Mouse (Mus musculus): ENCODE data around the gene Gm14391. TPM values are rescaled to one million over a fixed set of nuclear protein-coding genes. Genes with fewer than 3 reads are reported as not detected.
"Not testable (repeated sequence)": the region's sequence is repeated elsewhere in the genome, so short reads cannot be mapped to it uniquely, and the experiment has no call there.

Gene Gm14391
- 12.2 and 13.2 TPM in 2 replicates for polyA plus RNA-seq (2014; fragmentation: Nextera tagmentation; extraction: Ambion mirVana)

- not testable (repeated sequence) for DNase-seq (ENCODE audit: low spot score); H3K9ac ChIP-seq; ATAC-seq (ENCODE audit: low FRiP score); H3K4me3 ChIP-seq (replicated peaks; ENCODE audit: low read length); H3K4me1 ChIP-seq (replicated peaks; ENCODE audit: control insufficient read depth, insufficient read depth, low read length); H3K9me3 ChIP-seq (ENCODE audit: control insufficient read depth, low read length); H3K4me2 ChIP-seq (replicated peaks); H3K27ac ChIP-seq; H3K36me3 ChIP-seq (replicated peaks; ENCODE audit: control insufficient read depth, insufficient read depth); H3K27me3 ChIP-seq (ENCODE audit: control insufficient read depth, insufficient read depth, low read length)
- WGBS = no CpG with 5 or more reads among the region's 7 CpGs
Observed at GRCm38 (mm10) chr2:175206732-175207131, at the start of gene Gm14391. TSS of gene Gm14391 (minus strand) at chr2:175206917.

DNA sequence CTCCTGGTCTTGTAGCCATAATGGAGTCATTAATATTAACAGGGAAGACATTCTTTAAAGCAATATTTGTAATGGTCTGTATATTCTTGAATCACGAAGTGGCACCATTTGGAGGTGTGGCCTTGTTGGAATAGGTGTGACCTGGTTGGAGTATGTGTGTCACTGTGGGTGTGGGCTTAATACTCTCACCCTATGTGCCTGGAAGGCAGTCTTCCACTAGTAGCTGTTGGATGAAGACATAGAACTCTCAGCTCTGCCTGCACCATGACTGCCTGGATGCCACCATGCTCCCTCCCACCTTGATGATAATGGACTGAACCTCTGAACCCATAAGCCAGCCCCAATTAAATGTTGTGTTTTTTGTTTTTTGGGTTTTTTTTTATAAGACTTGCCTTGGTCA is 27.7 kb downstream of the Gm14391 start:
- not testable (repeated sequence) for H3K27me3 ChIP-seq (ENCODE audit: control insufficient read depth, insufficient read depth, low read length); H3K4me1 ChIP-seq (replicated peaks; ENCODE audit: control insufficient read depth, insufficient read depth, low read length); H3K9me3 ChIP-seq (ENCODE audit: control insufficient read depth, low read length); H3K4me2 ChIP-seq (replicated peaks); H3K27ac ChIP-seq; H3K36me3 ChIP-seq (replicated peaks; ENCODE audit: control insufficient read depth, insufficient read depth); DNase-seq (ENCODE audit: low spot score); H3K9ac ChIP-seq; H3K4me3 ChIP-seq (replicated peaks; ENCODE audit: low read length); ATAC-seq (ENCODE audit: low FRiP score)
- WGBS = 74% methylated on average over 1 of the region's 1 CpGs

GRCm38 (mm10) chr2:175176312-175176711 is 30.4 kb downstream of the Gm14391 start:
- no peak for ATAC-seq (ENCODE audit: low FRiP score)
- Histone ChIP-seq H3K27ac (no peak overlapping the region), H3K9ac (no peak overlapping the region), H3K4me1 (replicated peaks; ENCODE audit: control insufficient read depth, insufficient read depth, low read length) (no peaks in the 10 kb centered on the region), H3K36me3 (replicated peaks; ENCODE audit: control insufficient read depth, insufficient read depth) (no peaks in the 10 kb centered on the region), H3K4me2 (replicated peaks) (no peak overlapping the region), H3K27me3 (ENCODE audit: control insufficient read depth, insufficient read depth, low read length) (no peaks in the 10 kb centered on the region), H3K9me3 (ENCODE audit: control insufficient read depth, low read length) (no peaks in the 10 kb centered on the region), H3K4me3 (replicated peaks; ENCODE audit: low read length) (no peak overlapping the region)
- WGBS = 82% methylated on average over 6 of the region's 6 CpGs
- DNase-seq (ENCODE audit: low spot score) = no peak

GRCm38 (mm10) chr2:175175401-175176180 is 31.1 kb downstream of the Gm14391 start, which contains the start of gene Gm14443:
TSS of gene Gm14443 (minus strand) at chr2:175175871.
- H3K9ac ChIP-seq; H3K27me3 ChIP-seq (ENCODE audit: control insufficient read depth, insufficient read depth, low read length); H3K4me1 ChIP-seq (replicated peaks; ENCODE audit: control insufficient read depth, insufficient read depth, low read length); H3K4me3 ChIP-seq (replicated peaks; ENCODE audit: low read length); H3K36me3 ChIP-seq (replicated peaks; ENCODE audit: control insufficient read depth, insufficient read depth); H3K27ac ChIP-seq; H3K4me2 ChIP-seq (replicated peaks); H3K9me3 ChIP-seq (ENCODE audit: control insufficient read depth, low read length); ATAC-seq (ENCODE audit: low FRiP score); DNase-seq (ENCODE audit: low spot score): not testable (repeated sequence)
- 81% methylated on average over 12 of the region's 12 CpGs for WGBS

DNA sequence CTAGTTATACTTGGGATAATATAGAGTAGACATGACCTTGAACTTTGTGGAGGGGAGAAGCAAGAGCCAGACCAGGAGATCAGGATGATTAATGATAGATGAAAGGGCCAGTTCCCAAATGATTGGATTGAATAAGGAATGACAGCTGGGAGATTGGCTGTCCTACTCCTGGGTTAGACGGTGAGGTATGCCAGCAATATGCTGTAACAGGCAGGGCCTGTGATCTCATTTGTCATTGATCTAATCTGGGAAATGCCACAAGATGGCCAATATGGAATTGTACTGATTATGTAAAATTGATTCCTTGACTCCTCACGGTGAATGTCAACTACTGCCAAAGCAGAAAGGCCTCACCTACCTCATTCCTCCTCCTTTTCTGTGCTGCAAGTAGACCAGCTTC is 32.7 kb downstream of the Gm14391 start:
- DNase-seq (ENCODE audit: low spot score); H3K9me3 ChIP-seq (ENCODE audit: control insufficient read depth, low read length); H3K27me3 ChIP-seq (ENCODE audit: control insufficient read depth, insufficient read depth, low read length); H3K9ac ChIP-seq; ATAC-seq (ENCODE audit: low FRiP score); H3K27ac ChIP-seq; H3K4me1 ChIP-seq (replicated peaks; ENCODE audit: control insufficient read depth, insufficient read depth, low read length); H3K36me3 ChIP-seq (replicated peaks; ENCODE audit: control insufficient read depth, insufficient read depth); H3K4me3 ChIP-seq (replicated peaks; ENCODE audit: low read length); H3K4me2 ChIP-seq (replicated peaks): not testable (repeated sequence)
- 79% methylated on average over 2 of the region's 2 CpGs for WGBS

DNA sequence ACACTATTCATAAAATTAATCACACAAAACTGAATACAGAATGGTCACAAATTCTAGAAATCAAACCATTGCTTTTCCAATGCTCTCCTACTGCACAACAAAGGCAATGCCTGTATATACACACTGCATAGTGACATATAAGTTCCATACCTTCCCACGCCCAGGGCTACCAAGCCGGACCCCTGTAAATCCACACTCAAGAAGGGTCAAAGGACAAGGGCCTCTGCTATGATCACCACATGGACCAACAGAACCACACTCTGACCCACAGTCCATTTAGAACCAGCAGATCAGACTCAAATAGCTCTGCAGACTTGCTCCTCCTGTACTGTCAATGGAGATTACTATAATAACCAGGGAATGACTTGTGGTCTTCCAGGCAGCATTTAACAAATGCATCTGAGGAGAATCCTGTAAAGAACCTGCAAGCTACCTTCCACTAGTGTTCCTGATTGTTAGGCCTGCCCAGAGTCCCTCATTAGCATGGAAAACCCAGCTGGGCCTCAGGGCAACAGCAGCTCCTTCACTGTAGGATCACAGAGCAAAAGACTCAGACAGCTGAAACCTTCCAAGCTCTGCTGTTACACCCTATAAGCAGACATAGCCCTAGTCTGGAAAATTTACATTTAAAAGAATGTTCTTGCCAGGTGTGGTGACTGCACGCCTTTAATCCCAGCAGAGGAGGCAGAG is 33.7 kb downstream of the Gm14391 start:
- ATAC-seq (ENCODE audit: low FRiP score); H3K4me2 ChIP-seq (replicated peaks); DNase-seq (ENCODE audit: low spot score); H3K27me3 ChIP-seq (ENCODE audit: control insufficient read depth, insufficient read depth, low read length); H3K36me3 ChIP-seq (replicated peaks; ENCODE audit: control insufficient read depth, insufficient read depth); H3K4me1 ChIP-seq (replicated peaks; ENCODE audit: control insufficient read depth, insufficient read depth, low read length); H3K4me3 ChIP-seq (replicated peaks; ENCODE audit: low read length); H3K9ac ChIP-seq; H3K27ac ChIP-seq; H3K9me3 ChIP-seq (ENCODE audit: control insufficient read depth, low read length): not testable (repeated sequence)
- WGBS = 87% methylated on average over 3 of the region's 3 CpGs

- Histone ChIP-seq H3K4me3 (replicated peaks; ENCODE audit: low read length) (no peak overlapping the region), H3K4me1 (replicated peaks; ENCODE audit: control insufficient read depth, insufficient read depth, low read length) (no peaks in the 10 kb centered on the region), H3K36me3 (replicated peaks; ENCODE audit: control insufficient read depth, insufficient read depth) (no peaks in the 10 kb centered on the region), H3K9me3 (ENCODE audit: control insufficient read depth, low read length) (0 out of 2 replicates have a peak, but pooled peaks cover 4% of the 10 kb centered on the region), H3K9ac (no peak overlapping the region), H3K27me3 (ENCODE audit: control insufficient read depth, insufficient read depth, low read length) (no peaks in the 10 kb centered on the region), H3K4me2 (replicated peaks) (no peak overlapping the region), H3K27ac (no peak overlapping the region)
- WGBS = 84% methylated on average over 3 of the region's 3 CpGs
- ATAC-seq (ENCODE audit: low FRiP score) (no peak), DNase-seq (ENCODE audit: low spot score) (no peak)
Observed at GRCm38 (mm10) chr2:175172123-175172522, 34.6 kb downstream of the Gm14391 start.

GRCm38 (mm10) chr2:175166870-175167269 is 39.8 kb downstream of the Gm14391 start:
- not testable (repeated sequence) for DNase-seq (ENCODE audit: low spot score)
- 81% methylated on average over 2 of the region's 2 CpGs for WGBS

DNA sequence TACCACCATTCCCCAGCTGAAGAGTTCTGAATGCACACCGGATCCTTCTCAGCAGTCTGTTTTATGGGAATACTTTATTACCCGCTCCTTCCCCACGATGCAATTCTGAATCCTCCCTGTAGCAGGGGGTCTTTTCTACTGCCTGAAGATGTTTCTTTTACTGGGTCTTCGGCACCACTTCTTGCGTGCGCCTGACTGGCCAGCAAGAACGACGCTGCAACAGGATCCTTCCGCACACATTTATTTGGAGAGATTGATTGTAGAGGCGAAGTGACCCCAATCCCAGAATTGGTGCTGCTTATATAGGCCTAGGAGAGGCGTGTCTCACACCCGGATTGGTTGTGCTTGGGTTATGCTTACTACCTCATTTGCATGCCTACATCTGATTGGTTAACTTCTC is 41.6 kb downstream of the Gm14391 start:
- not testable (repeated sequence) for ATAC-seq (ENCODE audit: low FRiP score); H3K4me1 ChIP-seq (replicated peaks; ENCODE audit: control insufficient read depth, insufficient read depth, low read length); H3K27ac ChIP-seq; H3K9me3 ChIP-seq (ENCODE audit: control insufficient read depth, low read length); H3K9ac ChIP-seq; H3K4me2 ChIP-seq (replicated peaks); DNase-seq (ENCODE audit: low spot score); H3K27me3 ChIP-seq (ENCODE audit: control insufficient read depth, insufficient read depth, low read length); H3K4me3 ChIP-seq (replicated peaks; ENCODE audit: low read length); H3K36me3 ChIP-seq (replicated peaks; ENCODE audit: control insufficient read depth, insufficient read depth)
- WGBS = 93% methylated on average over 12 of the region's 12 CpGs

More at GRCm38 (mm10) chr2:175166870-175167269, 39.8 kb downstream of the Gm14391 start:
- not testable (repeated sequence) for H3K27me3 ChIP-seq (ENCODE audit: control insufficient read depth, insufficient read depth, low read length); H3K36me3 ChIP-seq (replicated peaks; ENCODE audit: control insufficient read depth, insufficient read depth); H3K4me3 ChIP-seq (replicated peaks; ENCODE audit: low read length); H3K4me2 ChIP-seq (replicated peaks); ATAC-seq (ENCODE audit: low FRiP score); H3K9me3 ChIP-seq (ENCODE audit: control insufficient read depth, low read length); H3K4me1 ChIP-seq (replicated peaks; ENCODE audit: control insufficient read depth, insufficient read depth, low read length); H3K9ac ChIP-seq; H3K27ac ChIP-seq

Data from hindbrain, embryonic 14.5 days (tissue).